ENCODE assay signal across 10 mouse cellular contexts in the genomic region with DNA sequence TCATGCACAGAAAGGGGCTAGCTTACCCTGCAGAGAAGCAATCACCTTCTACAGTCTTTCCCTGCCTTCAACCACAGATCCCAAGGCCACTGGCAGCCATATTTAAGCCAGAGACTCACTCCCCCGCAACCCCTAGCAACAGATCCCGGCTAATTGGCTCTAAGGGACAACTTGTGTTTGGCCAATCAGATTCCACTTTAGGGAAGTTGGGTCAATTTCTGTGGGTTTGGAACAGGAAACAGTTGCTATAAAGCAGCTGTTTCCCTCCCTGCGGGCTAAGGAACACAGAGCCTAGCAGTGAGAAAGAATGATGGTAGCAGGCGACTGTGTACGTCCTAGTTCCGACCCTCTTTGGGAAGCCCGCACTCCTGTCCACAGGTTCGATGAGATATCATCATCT. TPM values are rescaled to one million over a fixed set of nuclear protein-coding genes. Genes with fewer than 3 reads are reported as not detected.
DNase-seq lines count a peak whose midpoint lies in the region; ATAC-seq and TF ChIP-seq lines count a peak whose summit lies in the region.
"Had no signal": no experiment of that assay in that cellular context is flagged by ENCODE, and none has a peak within 500 bp of the region (broad histone marks: within the 10 kb centered on the region; RNA-seq: fewer than 3 reads in every experiment).

No protein-coding gene starts in this region.

- H3K9me3 ChIP-seq in kidney, embryonic 15.5 days (replicated peaks), result no peaks in the 10 kb centered on the region
- no peaks in the 10 kb centered on the region for H3K9me3 ChIP-seq in MEL (replicated peaks; ENCODE audit: insufficient read depth, low read length)
- H3K9me3 ChIP-seq in embryonic facial prominence, embryonic 11.5 days (replicated peaks; ENCODE audit: control insufficient read depth, low read length), result no peaks in the 10 kb centered on the region; the same call in 1 of the 2 replicates
- H3K9me3 ChIP-seq in limb, embryonic 12.5 days, result peaks cover 3% of the 10 kb centered on the region; the same call in 1 of the 2 replicates
- H3K9me3 ChIP-seq: limb, embryonic 15.5 days had no signal

- intact Hi-C loops in left cerebral cortex, postnatal 10 days (cut with DNase I), result no loop called here

- H3K36me3 ChIP-seq in kidney, embryonic 15.5 days, result peaks cover 9% of the 10 kb centered on the region
- no peaks in the 10 kb centered on the region for H3K36me3 ChIP-seq in MEL (ENCODE audit: control insufficient read depth in 1 of 2, insufficient read depth in 2 of 2, low read length in 2 of 2)
- no peaks in the 10 kb centered on the region; the same call in 1 of the 2 replicates for H3K36me3 ChIP-seq in embryonic facial prominence, embryonic 11.5 days (replicated peaks; ENCODE audit: control insufficient read depth, insufficient read depth, low read depth, low read length)
- H3K36me3 ChIP-seq in limb, embryonic 12.5 days, result peaks cover 9% of the 10 kb centered on the region

- no peak overlapping the region for H3K4me2 ChIP-seq in kidney, embryonic 15.5 days
- no peak overlapping the region for H3K4me2 ChIP-seq in embryonic facial prominence, embryonic 11.5 days (ENCODE audit: low read depth, low read length)
- H3K4me2 ChIP-seq in limb, embryonic 12.5 days, result peak overlapping the region; percentile 6; the same call in 1 of the 2 replicates
- H3K4me2 ChIP-seq: limb, embryonic 15.5 days had no signal

- no peak for ATAC-seq in kidney, embryonic 15.5 days (replicated peaks; ENCODE audit: low FRiP score)
- no peak for ATAC-seq in embryonic facial prominence, embryonic 11.5 days (replicated peaks; ENCODE audit: insufficient number of reproducible peaks, low FRiP score, low TSS enrichment, low read depth)
- no peak for ATAC-seq in limb, embryonic 12.5 days (ENCODE audit: insufficient number of reproducible peaks, insufficient read depth, low FRiP score, low TSS enrichment, low read depth)

- H3K4me1 ChIP-seq in kidney, embryonic 15.5 days, result peaks cover 48% of the 10 kb centered on the region
- H3K4me1 ChIP-seq in MEL (ENCODE audit: control insufficient read depth in 1 of 2, insufficient read depth in 2 of 2, low read length in 2 of 2), result no peaks in the 10 kb centered on the region
- H3K4me1 ChIP-seq in embryonic facial prominence, embryonic 11.5 days (ENCODE audit: control insufficient read depth, insufficient read depth, low read length), result peaks cover 11% of the 10 kb centered on the region
- H3K4me1 ChIP-seq in limb, embryonic 12.5 days (replicated peaks), result peaks cover 45% of the 10 kb centered on the region

- H3K27ac ChIP-seq in kidney, embryonic 15.5 days, result peak overlapping the region; percentile 87
- no peak overlapping the region for H3K27ac ChIP-seq in MEL (ENCODE audit: control insufficient read depth, low read depth, low read length)
- H3K27ac ChIP-seq in embryonic facial prominence, embryonic 11.5 days (replicated peaks; ENCODE audit: low read depth, low read length), result no peak overlapping the region
- H3K27ac ChIP-seq in limb, embryonic 12.5 days, result peak overlapping the region; percentile 84

- no peaks in the 10 kb centered on the region for H3K79me2 ChIP-seq in MEL (ENCODE audit: control insufficient read depth, insufficient read depth, low read length, poor library complexity)

- WGBS in kidney, embryonic 15.5 days, result 44% methylated on average over 8 of the region's 8 CpGs
- WGBS in embryonic facial prominence, embryonic 11.5 days, result 56% methylated on average over 8 of the region's 8 CpGs
- 41% methylated on average over 8 of the region's 8 CpGs for WGBS in limb, embryonic 12.5 days

- TF ChIP-seq CTCF in MEL (IDR thresholded peaks at IDR 0.05 in 2 of 3, conservative IDR thresholded peaks at IDR 0.05 in 1 of 3; ENCODE audit: control insufficient read depth in 1 of 3, insufficient read depth in 1 of 3, low read depth in 2 of 3, low read length in 3 of 3, poor library complexity in 1 of 3, severe bottlenecking in 1 of 3), result no peak

- TF ChIP-seq POLR2A in MEL (IDR thresholded peaks at IDR 0.05; ENCODE audit: control insufficient read depth in 1 of 2, insufficient read depth in 1 of 2, low read depth in 1 of 2, low read length in 2 of 2, poor library complexity in 1 of 2), result no peak

- no peaks in the 10 kb centered on the region for H3K27me3 ChIP-seq in kidney, embryonic 15.5 days
- no peaks in the 10 kb centered on the region; a peak in 2 of 4 replicates for H3K27me3 ChIP-seq in MEL (ENCODE audit: control insufficient read depth in 1 of 2, insufficient read depth in 2 of 2, low read length in 2 of 2)
- H3K27me3 ChIP-seq in embryonic facial prominence, embryonic 11.5 days (ENCODE audit: control insufficient read depth, insufficient read depth, low read length), result no peaks in the 10 kb centered on the region
- H3K27me3 ChIP-seq in limb, embryonic 12.5 days, result no peaks in the 10 kb centered on the region
- H3K27me3 ChIP-seq: limb, embryonic 15.5 days had no signal

- H3K9ac ChIP-seq in kidney, embryonic 15.5 days, result no peak overlapping the region
- no peak overlapping the region for H3K9ac ChIP-seq in MEL (ENCODE audit: control insufficient read depth, low read depth, low read length, poor library complexity, severe bottlenecking)
- H3K9ac ChIP-seq in embryonic facial prominence, embryonic 11.5 days (replicated peaks; ENCODE audit: low read length), result no peak overlapping the region
- H3K9ac ChIP-seq in limb, embryonic 12.5 days (replicated peaks), result no peak overlapping the region
- H3K9ac ChIP-seq: limb, embryonic 15.5 days had no signal

- H3K4me3 ChIP-seq in kidney, embryonic 15.5 days (replicated peaks), result no peak overlapping the region
- H3K4me3 ChIP-seq in MEL (ENCODE audit: control insufficient read depth in 1 of 2, insufficient read depth in 1 of 2, low read depth in 2 of 2, low read length in 2 of 2), result no peak overlapping the region
- no peak overlapping the region for H3K4me3 ChIP-seq in embryonic facial prominence, embryonic 11.5 days (ENCODE audit: low read depth, low read length)
- H3K4me3 ChIP-seq in limb, embryonic 12.5 days (replicated peaks), result no peak overlapping the region
- H3K4me3 ChIP-seq: limb, embryonic 15.5 days; midbrain, embryonic 10.5 days had no signal

- TF ChIP-seq RAD21 in MEL (IDR thresholded peaks at IDR 0.05; ENCODE audit: low read depth, low read length), result no peak

- DNase-seq in kidney, adult 8-10 months, result no peak
- DNase-seq in MEL (ENCODE audit: low read depth, low spot score), result peak; percentile 10
- peak; percentile 50 for DNase-seq in embryonic facial prominence, embryonic 11.5 days (ENCODE audit: low spot score)
- no peak for DNase-seq in adrenal gland, adult 18-20 months (ENCODE audit: low spot score in 2 of 2)
- DNase-seq in gastrocnemius, adult 18-20 months (ENCODE audit: low spot score), result no peak
- DNase-seq in left cerebral cortex, postnatal 10 days (ENCODE audit: extremely low spot score in 1 of 2, low spot score in 2 of 2), result no peak

- TF ChIP-seq EP300 in MEL (IDR thresholded peaks at IDR 0.05; ENCODE audit: low read depth in 1 of 2, low read length in 2 of 2), result no peak

RNA-seq across cellular contexts. Expression of a gene that starts 19.4 kb away (rescaled TPM):
- polyA plus RNA-seq in kidney, embryonic 15.5 days (2015; fragmentation: Nextera tagmentation; extraction: Ambion mirVana), result 23.5 and 24.0 TPM in 2 replicates
- not detected in 2 replicates for total RNA-seq in MEL (2012; rRNA removed)
- polyA plus RNA-seq in MEL (2012; ENCODE audit: insufficient read depth in 1 of 2, insufficient read length in 2 of 2, low read depth in 1 of 2, low replicate concordance in 2 of 2, missing spikeins in 1 of 2), result under 1 TPM in 1 of 2 experiments, not detected in 1; 0.15 TPM
- 27.4 and 29.1 TPM in 2 replicates for polyA plus RNA-seq in embryonic facial prominence, embryonic 11.5 days (2014; fragmentation: Nextera tagmentation; extraction: Ambion mirVana)
- polyA plus RNA-seq in limb, embryonic 12.5 days (2016; fragmentation: Nextera tagmentation; extraction: Ambion mirVana), result 34.9 and 35.3 TPM in 2 replicates
- 10 to 100 TPM in 1 of 2 experiments, 1 to 10 TPM in 1; 6.2 to 10.8 TPM for total RNA-seq in adrenal gland, adult 18-20 months (2021)
- 1 to 10 TPM; 2.8 to 3.1 TPM for total RNA-seq in gastrocnemius, adult 18-20 months (2021)
- 10 to 100 TPM; 19.8 to 21.8 TPM for total RNA-seq in left cerebral cortex, postnatal 10 days (2021)

RNA-seq across cellular contexts. Expression of a gene that starts 35.4 kb away (rescaled TPM):
- polyA plus RNA-seq in kidney, embryonic 15.5 days (2015; fragmentation: Nextera tagmentation; extraction: Ambion mirVana), result 27.4 TPM in 2 replicates
- total RNA-seq in MEL (2012; rRNA removed), result 8.1 and 11.0 TPM in 2 replicates
- 10 to 100 TPM in 1 of 2 experiments, not detected in 1; 11.6 TPM for polyA plus RNA-seq in MEL (2012; ENCODE audit: insufficient read depth in 1 of 2, insufficient read length in 2 of 2, low read depth in 1 of 2, low replicate concordance in 2 of 2, missing spikeins in 1 of 2)
- 25.1 and 26.7 TPM in 2 replicates for polyA plus RNA-seq in embryonic facial prominence, embryonic 11.5 days (2014; fragmentation: Nextera tagmentation; extraction: Ambion mirVana)
- 31.4 and 38.6 TPM in 2 replicates for polyA plus RNA-seq in limb, embryonic 12.5 days (2016; fragmentation: Nextera tagmentation; extraction: Ambion mirVana)
- 10 to 100 TPM; 24.1 to 24.2 TPM for total RNA-seq in adrenal gland, adult 18-20 months (2021)
- total RNA-seq in gastrocnemius, adult 18-20 months (2021), result 1 to 10 TPM; 4.3 to 4.9 TPM
- total RNA-seq in left cerebral cortex, postnatal 10 days (2021), result 10 to 100 TPM; 24.2 to 29.8 TPM

RNA-seq across cellular contexts. Expression of a gene that starts 47.3 kb away (rescaled TPM):
- 2.2 TPM in 1 of 2 replicates, not detected in the other for polyA plus RNA-seq in kidney, embryonic 15.5 days (2015; fragmentation: Nextera tagmentation; extraction: Ambion mirVana)
- 1.4 and 1.5 TPM in 2 replicates for total RNA-seq in MEL (2012; rRNA removed)
- 1 to 10 TPM in 1 of 2 experiments, not detected in 1; 1.9 TPM for polyA plus RNA-seq in MEL (2012; ENCODE audit: insufficient read depth in 1 of 2, insufficient read length in 2 of 2, low read depth in 1 of 2, low replicate concordance in 2 of 2, missing spikeins in 1 of 2)
- 1.3 TPM in 1 of 2 replicates, not detected in the other for polyA plus RNA-seq in embryonic facial prominence, embryonic 11.5 days (2014; fragmentation: Nextera tagmentation; extraction: Ambion mirVana)
- polyA plus RNA-seq in limb, embryonic 12.5 days (2016; fragmentation: Nextera tagmentation; extraction: Ambion mirVana), result 1.0 TPM in 1 of 2 replicates, not detected in the other
- total RNA-seq in adrenal gland, adult 18-20 months (2021), result under 1 TPM in 1 of 2 experiments, not detected in 1; 0.89 TPM
- total RNA-seq in gastrocnemius, adult 18-20 months (2021), result 1 to 10 TPM in 1 of 2 experiments, not detected in 1; 1.3 TPM
- total RNA-seq in left cerebral cortex, postnatal 10 days (2021), result not detected

RNA-seq across cellular contexts. Expression of a gene that starts 54.1 kb away (rescaled TPM):
- polyA plus RNA-seq in kidney, embryonic 15.5 days (2015; fragmentation: Nextera tagmentation; extraction: Ambion mirVana), result 347 and 379 TPM in 2 replicates
- total RNA-seq in MEL (2012; rRNA removed), result 137 and 144 TPM in 2 replicates
- polyA plus RNA-seq in MEL (2012; ENCODE audit: insufficient read depth in 1 of 2, insufficient read length in 2 of 2, low read depth in 1 of 2, low replicate concordance in 2 of 2, missing spikeins in 1 of 2), result 10 to 100 TPM in 1 of 2 experiments, not detected in 1; 80.0 TPM
- 228 and 264 TPM in 2 replicates for polyA plus RNA-seq in embryonic facial prominence, embryonic 11.5 days (2014; fragmentation: Nextera tagmentation; extraction: Ambion mirVana)
- 298 and 316 TPM in 2 replicates for polyA plus RNA-seq in limb, embryonic 12.5 days (2016; fragmentation: Nextera tagmentation; extraction: Ambion mirVana)
- 100 to 1,000 TPM; 200 to 263 TPM for total RNA-seq in adrenal gland, adult 18-20 months (2021)
- 100 to 1,000 TPM; 383 to 422 TPM for total RNA-seq in gastrocnemius, adult 18-20 months (2021)
- total RNA-seq in left cerebral cortex, postnatal 10 days (2021), result 100 to 1,000 TPM; 196 to 198 TPM

Comparison
In these comparisons a context has a peak if more than half of its experiments do, and no peak if none do; other contexts are left out.
1. H3K27ac ChIP-seq: peak in kidney, embryonic 15.5 days (single experiment) and limb, embryonic 12.5 days (single experiment); none in MEL (single experiment) and embryonic facial prominence, embryonic 11.5 days (single experiment).
2. DNase-seq: peak in MEL (single experiment) and embryonic facial prominence, embryonic 11.5 days (single experiment); none in kidney, adult 8-10 months (0 of 2), adrenal gland, adult 18-20 months (0 of 2), gastrocnemius, adult 18-20 months (single experiment) and left cerebral cortex, postnatal 10 days (0 of 2).